Mouse (Mus musculus) cerebellum, adult 2 months (tissue): ENCODE measurements around the gene Nccrp1.

Experiments used
- CTCF ChIP-seq: fragments of 200-500 bp; IDR thresholded peaks from 2 replicates; pipeline ENCODE4 v1.5.1; 2011; ENCODE audit warnings: low read depth, mild to moderate bottlenecking, control low read depth, low read length, moderate library complexity, borderline replicate concordance; ENCODE audit not compliant: insufficient read depth
- POLR2A ChIP-seq: fragments of 200-500 bp; IDR thresholded peaks from 2 replicates; pipeline ENCODE4 v1.6.1; 2011; ENCODE audit warnings: low read length, control low read depth, borderline replicate concordance; ENCODE audit not compliant: insufficient read depth

DNA sequence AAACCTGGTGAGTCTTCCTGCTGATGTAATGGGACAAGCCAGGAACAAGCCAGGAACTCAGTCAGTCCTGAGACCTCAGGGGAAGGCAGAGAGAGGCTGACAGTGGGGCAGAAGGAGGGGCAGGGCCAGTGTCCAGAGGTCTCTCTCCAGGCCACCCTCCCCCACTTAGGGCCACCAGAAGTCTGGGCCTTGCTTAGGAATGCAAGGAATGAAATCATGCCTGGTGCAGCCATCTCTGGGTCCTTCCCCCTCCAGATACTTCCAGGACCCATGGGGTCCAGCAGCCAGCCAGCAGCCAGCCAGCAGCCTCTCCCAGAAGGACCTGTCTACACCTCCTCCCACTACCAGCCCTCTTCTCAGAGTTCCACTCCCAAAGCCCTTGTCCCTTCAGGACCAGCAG is 40.6 kb upstream of the Nccrp1 start:
- TF ChIP-seq POLR2A (no peak), CTCF (no peak)
